Mouse (Mus musculus) spleen, adult 12 weeks (tissue): Measurements from ENCODE around the gene Aoc3.
"Not testable (repeated sequence)": the region's sequence is repeated elsewhere in the genome, so short reads cannot be mapped to it uniquely, and the experiment has no call there.

Source experiments
- DNase-seq: peaks from one replicate; pipeline ENCODE4 v3.0.0; 2022; ENCODE audit warnings: low spot score

Gene Aoc3

GRCm38 (mm10) chr11:101330371-101330924 is at the start of gene Aoc3:
Gene Aoc3 (plus strand): TSS chr11:101330605.
- DNase-seq: no peak

- DNase-seq: no peak
Measured at GRCm38 (mm10) chr11:101280837-101281236, 49.6 kb upstream of the Aoc3 start.

GRCm38 (mm10) chr11:101282896-101283295 is 47.5 kb upstream of the Aoc3 start:
- DNase-seq: no peak

- no peak for DNase-seq
Measured at GRCm38 (mm10) chr11:101283805-101284204, 46.6 kb upstream of the Aoc3 start.

- no peak for DNase-seq
Measured at GRCm38 (mm10) chr11:101287306-101287705, 43.1 kb upstream of the Aoc3 start.

GRCm38 (mm10) chr11:101291231-101291630 is 39.2 kb upstream of the Aoc3 start:
- DNase-seq: no peak

- DNase-seq: no peak
Measured at GRCm38 (mm10) chr11:101295191-101295590, 35.2 kb upstream of the Aoc3 start.

- peak; percentile 43 for DNase-seq
Measured at GRCm38 (mm10) chr11:101300881-101301280, 29.5 kb upstream of the Aoc3 start.

GRCm38 (mm10) chr11:101301299-101302003 is 29.0 kb upstream of the Aoc3 start:
- no peak for DNase-seq

- peak; percentile 90 for DNase-seq
Measured at GRCm38 (mm10) chr11:101302004-101302798, 28.2 kb upstream of the Aoc3 start, which contains the start of gene Becn1. Gene Becn1 (minus strand): TSS chr11:101302286.

GRCm38 (mm10) chr11:101307744-101308143 is 22.7 kb upstream of the Aoc3 start:
- DNase-seq: no peak

GRCm38 (mm10) chr11:101311083-101311482 is 19.3 kb upstream of the Aoc3 start:
- no peak for DNase-seq

GRCm38 (mm10) chr11:101312150-101312549 is 18.3 kb upstream of the Aoc3 start:
- no peak for DNase-seq

- no peak for DNase-seq
Measured at GRCm38 (mm10) chr11:101314567-101314966, 15.8 kb upstream of the Aoc3 start.

- DNase-seq: no peak
Measured at GRCm38 (mm10) chr11:101315082-101315650, 15.2 kb upstream of the Aoc3 start.

GRCm38 (mm10) chr11:101315665-101316500 is 14.5 kb upstream of the Aoc3 start, which contains the start of gene Psme3:
Gene Psme3 (plus strand): TSS chr11:101316213.
- peak; percentile 89 for DNase-seq

- peak; percentile 54 for DNase-seq
Measured at GRCm38 (mm10) chr11:101316501-101316917, 13.9 kb upstream of the Aoc3 start.

GRCm38 (mm10) chr11:101323609-101324008 is 6.8 kb upstream of the Aoc3 start:
- no peak for DNase-seq

GRCm38 (mm10) chr11:101324763-101325162 is 5.6 kb upstream of the Aoc3 start, which contains the start of gene Aoc2:
Gene Aoc2 (plus strand): TSS chr11:101325063.
- DNase-seq: no peak

GRCm38 (mm10) chr11:101325201-101325600 is 5.2 kb upstream of the Aoc3 start:
- DNase-seq: not testable (repeated sequence)

- DNase-seq: no peak
Measured at GRCm38 (mm10) chr11:101326147-101326546, 4.3 kb upstream of the Aoc3 start.
